Mouse (Mus musculus): ENCODE data around the gene Nr1h2.

The Nr1h2 gene

DNA sequence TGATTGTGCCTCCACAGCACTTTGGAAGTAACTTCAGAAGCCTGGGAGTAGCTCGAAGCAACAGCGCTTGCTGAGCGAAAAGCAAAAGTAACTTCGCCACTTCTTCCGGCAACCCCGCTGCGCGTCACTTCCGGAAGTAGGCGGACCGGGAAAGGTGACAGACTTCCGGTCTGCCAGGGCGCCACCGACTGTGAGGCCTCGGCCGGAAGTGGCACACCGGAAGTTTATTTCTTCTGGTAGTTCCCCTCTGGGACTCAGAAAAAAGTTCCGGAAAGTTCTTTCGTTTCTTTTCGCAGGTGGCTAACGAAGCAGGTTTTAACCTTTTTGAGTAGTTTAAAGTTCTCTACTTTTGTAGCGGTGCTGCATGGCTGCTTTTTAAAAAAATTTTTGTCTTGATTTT is at the start of gene Nr1h2:
TSS of gene Nr1h2 (minus strand) at position 126 of the 400 bp plus-strand sequence.
- peak; percentile 94 for DNase-seq

DNA sequence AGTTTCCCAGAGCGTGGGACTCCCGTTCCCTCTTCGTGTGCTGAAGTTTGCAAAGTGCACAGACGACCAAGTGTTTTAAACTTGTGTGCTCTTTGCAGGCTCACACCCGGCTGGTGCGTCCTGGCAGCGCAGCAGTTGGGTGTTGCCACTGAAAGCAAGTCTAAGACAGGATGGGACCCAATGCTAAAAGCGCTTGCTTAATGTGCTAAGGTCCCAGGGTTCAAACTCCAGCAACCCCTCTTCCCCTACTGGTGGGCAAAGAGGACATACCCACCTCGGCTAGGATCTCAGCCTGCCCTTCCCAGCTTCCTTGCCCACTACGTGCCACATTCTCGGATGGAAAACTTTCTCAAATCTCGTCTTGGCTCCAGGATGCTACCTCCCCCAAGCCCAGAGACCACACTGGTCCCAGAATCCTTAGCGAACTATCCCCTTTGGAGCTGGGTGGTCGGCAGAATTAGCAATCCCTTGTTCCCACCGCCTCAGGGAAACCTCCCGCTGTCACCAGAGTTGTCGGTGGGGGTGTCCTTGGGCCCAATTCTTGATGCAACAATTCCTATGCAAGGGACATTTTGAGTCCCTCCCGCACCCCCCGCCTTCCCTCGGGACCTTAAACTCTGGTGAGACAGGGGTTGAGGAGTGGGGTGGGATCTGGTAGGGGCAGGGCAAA is 49.6 kb upstream of the Nr1h2 start:
- no peak for DNase-seq

DNA sequence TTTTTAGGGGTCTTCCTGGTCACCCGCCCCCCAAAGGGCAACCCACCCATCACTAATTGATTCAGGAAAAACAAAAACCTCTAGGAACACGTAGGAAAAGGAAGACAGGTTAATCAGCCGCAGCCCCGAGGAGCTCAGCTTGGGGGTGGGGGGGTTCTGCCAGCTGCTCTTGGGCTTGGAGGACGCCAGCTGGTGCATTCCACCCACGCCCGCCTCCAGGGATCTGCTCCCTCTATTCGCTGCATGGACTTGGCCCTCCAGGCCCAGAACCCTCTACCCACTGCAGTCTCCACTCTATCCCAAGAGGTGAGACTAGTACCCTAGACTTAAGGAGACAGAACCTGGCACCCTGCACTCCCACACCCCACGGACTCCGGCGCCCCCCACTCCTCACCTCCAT is 48.7 kb upstream of the Nr1h2 start:
- peak; percentile 76 for DNase-seq

DNA sequence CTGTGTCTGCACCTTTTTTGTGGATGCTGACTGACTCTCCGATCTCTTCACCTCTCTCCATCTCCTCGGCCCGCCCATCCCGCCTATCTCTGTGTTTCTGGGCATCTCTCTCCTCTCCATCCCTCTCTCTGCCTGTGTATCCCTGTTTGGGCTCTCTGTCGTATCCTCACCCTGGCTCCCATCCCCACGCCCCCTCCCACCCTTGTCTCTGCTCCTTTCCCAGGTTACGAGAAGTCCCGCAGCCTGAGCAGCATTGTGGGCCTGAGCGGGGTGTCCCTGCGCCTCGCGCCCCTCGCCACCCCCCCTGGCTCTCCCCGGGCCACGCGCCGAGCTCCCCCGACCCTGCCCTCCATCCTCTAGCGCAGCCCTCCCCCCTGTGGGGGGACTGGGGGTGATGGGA is 47.9 kb upstream of the Nr1h2 start:
- DNase-seq, result no peak

DNA sequence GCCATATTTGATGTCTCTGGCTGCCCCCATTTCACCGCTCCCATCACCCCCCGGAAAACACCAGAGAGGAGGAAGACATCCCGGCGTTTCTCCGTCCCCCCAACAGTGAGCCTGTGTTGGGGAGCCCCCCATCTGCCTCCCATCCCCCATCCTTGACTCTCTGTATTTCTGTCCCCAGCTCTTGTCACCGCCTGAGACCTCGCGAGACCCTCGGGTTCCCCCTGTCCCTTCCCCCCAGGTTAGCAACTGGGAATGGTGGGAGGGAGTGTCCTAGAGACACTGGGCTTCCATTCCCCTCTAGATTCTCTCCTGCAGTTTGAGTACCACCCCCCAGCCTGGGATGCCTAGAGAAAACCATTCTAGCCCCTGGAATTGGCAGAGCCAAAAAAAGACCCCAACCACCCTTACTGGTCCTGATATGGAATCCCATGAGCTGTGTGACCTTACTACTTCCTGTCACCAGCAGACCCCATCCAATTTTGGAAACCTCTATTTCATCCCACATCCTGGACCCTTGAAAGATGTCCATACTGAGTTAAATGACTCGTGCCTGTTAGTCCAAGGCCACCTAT is 47.0 kb upstream of the Nr1h2 start:
- no peak for DNase-seq

DNA sequence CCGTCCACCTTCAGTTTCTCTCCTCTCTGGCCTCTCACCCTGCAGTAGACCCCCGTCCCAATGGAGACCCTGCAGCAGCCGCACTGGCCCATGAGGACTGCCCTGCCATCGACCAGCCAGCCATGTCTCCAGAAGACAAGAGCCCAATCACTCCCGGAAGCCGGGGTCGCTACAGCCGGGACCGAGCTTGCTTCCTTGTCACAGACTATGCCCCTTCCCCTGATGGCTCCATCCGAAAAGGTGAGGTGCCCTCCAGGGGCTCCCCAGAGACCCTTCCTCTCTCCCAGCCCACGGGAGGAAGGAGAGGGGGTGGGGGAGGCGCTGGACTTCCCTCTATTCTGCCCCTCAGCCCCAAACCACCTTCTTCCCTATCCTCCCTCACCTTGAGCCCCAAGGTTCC is 44.6 kb upstream of the Nr1h2 start:
- no peak for DNase-seq

DNA sequence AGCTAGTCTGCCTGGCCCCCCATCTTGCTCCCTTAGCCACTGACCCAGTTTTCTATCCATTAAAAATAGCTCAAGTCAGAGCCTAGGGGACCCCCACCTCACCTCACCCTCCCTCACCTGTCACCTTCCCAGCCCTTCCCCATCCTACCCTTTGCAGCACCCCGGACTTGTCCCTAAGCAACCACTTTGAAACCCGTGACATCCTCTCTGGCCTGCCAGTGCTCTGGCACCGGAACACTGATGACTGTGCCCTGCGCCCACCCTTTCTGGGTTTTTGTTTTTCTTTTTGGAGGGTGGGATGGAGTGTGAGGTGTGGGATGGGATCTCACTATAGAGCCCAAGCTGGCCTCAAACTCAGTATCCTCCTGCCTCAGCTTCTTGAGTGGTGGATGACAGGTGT is 43.9 kb upstream of the Nr1h2 start:
- DNase-seq, result no peak

DNA sequence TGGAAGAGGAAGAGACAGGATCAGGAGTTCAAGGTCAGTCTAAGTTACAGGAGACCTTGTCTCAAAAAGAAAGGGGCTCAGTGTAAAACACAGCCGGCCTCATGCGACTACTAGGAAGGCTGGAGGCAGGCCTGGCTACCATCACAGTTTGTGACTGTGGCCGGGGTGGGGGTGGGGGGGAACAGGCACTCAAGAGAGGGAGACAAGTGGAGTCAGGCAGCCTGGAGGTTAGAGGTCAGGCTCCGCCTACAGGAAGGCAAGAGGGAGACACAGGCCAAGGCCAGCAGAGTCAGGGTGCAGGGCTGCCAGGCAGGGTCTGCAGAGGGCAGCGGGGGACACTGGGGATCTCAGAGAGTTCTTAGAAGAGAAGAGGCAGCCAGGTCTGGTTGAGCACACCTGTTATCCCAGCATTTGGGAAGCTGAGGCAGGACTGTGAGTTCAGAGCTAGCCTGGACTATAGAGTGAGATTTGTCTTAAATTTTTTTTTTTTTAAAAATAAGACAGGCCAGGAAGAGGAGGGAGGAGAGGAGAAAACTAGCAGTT is 43.3 kb upstream of the Nr1h2 start:
- DNase-seq, result no peak

DNA sequence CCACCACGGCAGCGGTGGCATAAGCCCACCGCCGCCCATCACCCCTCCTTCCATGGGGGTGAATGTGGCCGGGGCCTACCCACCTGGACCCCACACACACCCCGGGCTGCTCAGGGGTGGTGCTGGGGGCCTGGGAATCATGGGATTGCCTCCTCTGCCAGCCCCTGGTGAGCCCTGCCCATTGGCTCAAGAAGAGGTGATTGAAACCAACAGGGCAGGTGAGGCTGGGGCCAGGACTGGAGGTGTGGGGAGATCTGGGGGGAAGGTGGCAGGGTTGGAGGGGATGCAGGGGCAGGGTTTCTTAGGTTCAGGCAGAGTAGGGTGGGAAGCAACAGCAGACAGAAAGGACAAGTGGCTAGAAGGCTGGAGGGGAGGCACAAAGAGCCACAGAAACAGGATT is 42.3 kb upstream of the Nr1h2 start:
- DNase-seq, result no peak

DNA sequence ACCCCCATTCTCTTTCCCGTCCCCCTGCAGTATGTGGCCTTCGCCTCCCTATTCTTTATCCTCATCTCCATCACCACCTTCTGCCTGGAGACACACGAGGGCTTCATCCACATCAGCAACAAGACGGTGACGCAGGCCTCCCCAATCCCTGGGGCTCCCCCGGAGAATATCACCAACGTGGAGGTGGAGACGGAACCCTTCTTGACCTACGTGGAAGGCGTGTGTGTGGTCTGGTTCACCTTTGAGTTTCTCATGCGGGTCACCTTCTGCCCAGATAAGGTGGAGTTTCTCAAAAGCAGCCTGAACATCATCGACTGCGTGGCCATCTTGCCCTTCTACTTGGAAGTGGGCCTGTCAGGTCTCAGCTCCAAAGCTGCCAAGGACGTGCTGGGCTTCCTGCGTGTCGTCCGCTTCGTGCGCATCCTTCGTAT is 41.4 kb upstream of the Nr1h2 start:
- DNase-seq, result no peak

DNA sequence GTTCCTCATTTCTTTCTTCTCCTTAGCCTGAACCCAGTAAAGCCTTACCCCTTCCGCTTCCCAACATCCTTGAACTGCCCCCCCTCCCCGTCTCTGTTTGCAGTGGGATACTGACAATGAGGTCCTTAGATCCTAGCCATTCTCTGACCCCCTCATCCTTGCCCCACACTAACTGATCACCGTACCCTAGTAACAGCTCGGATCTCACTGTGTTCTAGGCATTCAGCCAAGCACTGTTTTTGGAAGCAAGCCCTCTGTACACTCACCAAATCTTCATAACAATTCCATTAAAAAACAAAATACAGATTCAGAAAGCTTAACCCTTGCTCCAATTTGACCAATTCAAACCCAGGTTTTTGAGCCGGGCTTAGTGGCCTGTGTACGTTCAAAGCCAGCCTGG is 40.5 kb upstream of the Nr1h2 start:
- no peak for DNase-seq

DNA sequence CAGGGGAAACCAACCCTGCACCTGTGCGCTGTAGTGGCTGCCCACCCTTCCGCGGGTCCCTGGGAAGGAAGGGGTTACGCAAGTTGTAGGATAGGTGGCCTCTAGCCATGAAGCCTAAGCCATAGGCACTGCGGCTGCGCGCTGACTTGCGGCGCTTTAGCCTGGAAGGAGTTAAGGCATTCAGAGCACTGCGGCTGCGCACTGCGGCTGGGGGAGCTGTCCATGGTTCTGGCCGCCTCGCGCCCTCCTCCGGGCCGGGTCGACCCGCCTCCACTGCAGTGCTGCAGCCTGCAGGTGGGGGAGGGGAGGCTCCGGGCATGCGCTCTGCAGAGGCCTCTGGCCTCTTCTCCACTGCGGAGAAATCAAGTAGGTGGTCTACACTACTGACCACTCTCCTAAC is 40.0 kb upstream of the Nr1h2 start:
- DNase-seq, result peak; percentile 90

DNA sequence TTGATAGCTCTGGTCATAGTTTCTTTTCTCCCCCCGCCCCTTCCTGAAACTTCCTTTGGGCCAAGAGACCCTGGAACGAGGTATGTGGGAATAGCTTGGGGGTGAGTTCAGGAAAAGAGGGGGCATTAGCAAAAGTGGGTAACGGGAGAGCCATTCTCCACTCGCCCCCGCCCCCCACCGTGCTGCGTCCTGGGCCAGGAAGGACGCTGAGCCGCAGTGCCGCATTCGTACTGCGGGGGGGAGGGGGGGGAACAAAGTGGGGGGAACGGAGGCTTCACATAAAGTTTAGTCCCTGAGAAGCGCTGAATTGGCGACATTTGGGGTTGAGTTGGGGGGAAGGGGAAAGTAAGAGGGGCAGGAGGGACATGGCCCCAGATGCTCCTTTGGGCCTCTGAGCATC is 39.3 kb upstream of the Nr1h2 start:
- no peak for DNase-seq

DNA sequence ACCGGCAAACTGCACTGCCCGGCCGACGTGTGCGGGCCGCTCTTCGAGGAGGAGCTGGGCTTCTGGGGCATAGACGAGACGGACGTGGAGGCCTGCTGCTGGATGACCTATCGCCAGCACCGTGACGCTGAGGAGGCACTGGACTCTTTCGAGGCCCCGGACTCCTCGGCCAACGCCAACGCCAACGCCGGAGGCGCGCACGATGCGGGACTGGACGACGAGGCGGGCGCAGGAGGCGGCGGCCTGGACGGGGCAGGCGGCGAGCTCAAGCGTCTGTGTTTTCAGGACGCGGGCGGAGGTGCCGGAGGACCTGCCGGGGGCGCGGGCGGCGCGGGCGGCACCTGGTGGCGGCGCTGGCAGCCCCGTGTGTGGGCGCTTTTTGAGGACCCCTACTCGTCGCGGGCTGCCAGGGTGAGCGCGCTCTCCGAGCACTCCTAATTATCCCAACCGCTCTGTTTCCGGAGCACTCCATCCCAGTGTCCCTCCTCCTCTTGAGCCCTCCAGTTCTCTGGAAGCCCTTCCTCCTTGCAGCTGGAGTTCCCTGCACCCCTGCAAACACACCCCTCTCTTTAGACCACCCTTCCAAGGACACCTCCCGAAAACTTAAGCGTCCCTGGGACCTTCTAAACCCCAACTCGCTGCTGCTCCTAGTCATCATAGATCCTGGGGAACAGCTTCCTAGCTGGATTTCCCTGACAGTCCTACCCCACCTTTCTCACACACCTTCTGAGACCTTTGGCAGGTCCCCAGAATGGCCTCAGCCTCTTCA is 37.8 kb upstream of the Nr1h2 start:
- DNase-seq, result no peak

DNA sequence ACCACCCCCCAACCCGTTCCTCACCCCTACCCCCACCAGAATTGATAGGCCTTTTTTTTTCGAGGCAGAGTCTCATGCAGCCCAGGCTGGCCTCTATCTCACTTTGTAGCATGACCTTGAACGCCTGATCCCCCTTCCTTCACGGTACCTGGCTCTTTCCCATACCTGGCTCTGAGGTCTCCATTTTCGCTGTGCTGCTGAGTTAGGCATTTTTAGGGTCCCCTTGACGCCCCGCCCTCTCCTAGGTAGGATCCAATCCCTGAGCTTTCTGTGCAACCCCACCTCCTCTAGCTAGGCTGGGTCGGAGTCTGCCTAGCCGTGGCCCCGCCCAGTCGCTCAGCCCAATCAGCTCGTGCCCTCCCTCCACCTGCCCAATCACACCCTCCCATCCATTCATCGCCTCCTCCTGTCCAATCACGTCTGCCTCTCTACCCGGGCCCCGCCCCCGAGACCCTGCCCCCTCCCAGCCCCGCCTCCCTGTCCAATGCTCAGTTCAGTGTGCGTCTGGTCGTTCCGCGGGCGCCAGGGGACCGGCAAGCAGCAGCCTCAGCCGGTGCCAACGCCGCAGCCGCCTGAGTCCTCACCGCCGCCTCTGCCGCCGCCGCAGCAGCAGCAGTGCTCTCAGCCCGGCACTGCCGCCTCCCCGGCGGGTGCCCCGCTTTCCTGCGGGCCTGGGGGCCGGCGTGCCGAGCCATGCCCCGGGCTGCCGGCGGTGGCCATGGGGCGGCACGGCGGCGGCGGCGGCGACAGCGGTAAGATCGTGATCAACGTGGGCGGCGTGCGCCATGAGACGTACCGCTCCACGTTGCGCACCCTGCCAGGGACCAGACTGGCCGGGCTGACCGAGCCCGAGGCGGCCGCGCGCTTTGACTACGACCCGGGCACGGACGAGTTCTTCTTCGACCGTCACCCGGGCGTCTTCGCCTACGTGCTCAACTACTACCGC is 36.9 kb upstream of the Nr1h2 start, which contains the start of gene Kcnc3:
TSS of gene Kcnc3 (plus strand) at position 263 of the 946 bp plus-strand sequence.
- DNase-seq, result peak; percentile 91

DNA sequence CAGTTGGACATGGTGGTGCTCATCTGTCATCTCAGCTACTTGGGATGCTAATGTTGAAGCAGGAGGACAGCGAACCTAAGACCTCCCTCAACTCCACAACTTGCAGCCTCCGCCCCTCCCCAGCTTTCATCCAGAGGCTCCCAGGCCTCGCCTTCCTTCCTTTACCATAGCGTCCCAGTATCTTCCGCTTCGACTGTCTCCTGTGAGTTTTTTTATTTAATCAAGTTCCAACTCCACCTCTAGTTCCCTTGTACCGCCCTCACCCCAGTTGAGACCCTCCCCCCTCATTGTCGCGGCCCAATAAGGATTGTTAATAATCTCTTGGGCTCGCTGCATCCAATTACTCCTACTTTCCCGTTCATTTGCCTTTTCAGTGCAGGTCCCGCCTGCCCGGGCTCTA is 36.2 kb upstream of the Nr1h2 start:
- DNase-seq, result no peak

DNA sequence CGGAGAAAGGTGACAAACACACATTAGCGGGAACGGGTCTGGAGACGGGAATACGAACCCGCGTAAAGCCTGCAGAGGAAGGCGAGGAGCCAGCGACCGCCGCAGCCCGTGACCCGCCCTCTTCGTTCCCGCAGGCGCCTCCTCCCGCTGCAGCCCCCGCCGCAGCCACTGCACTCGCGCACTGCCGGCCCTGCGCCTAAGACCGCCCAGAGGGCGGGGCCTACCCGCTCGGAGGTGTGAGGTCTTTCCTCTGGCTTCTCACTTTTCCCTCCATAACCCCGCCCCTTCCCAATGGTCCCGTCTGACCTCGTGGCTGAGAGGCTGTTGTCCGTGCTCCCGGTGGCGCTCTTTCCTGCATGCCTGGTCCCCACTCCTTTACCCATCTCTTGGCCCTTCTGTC is 35.4 kb upstream of the Nr1h2 start:
- peak; percentile 73 for DNase-seq

DNA sequence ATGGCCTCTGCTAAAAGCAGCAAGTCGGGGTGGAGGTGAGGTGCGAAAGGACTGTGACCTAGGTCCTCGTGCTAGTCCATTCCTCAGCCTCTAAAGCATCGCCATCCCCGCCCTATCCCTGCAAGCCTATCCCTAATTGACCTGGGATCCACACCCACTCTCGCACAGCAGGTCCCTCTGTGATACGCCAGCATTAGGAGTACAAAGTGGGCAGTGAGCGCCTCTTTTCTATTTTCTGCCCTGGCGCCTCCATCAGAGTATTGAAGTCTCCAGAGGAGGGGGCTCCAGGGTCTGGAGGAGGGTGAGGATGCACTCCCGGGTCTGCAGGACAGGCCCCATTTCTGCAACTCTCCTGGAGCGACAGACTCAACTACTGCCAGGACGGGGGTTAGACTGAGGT is 34.6 kb upstream of the Nr1h2 start:
- no peak for DNase-seq

DNA sequence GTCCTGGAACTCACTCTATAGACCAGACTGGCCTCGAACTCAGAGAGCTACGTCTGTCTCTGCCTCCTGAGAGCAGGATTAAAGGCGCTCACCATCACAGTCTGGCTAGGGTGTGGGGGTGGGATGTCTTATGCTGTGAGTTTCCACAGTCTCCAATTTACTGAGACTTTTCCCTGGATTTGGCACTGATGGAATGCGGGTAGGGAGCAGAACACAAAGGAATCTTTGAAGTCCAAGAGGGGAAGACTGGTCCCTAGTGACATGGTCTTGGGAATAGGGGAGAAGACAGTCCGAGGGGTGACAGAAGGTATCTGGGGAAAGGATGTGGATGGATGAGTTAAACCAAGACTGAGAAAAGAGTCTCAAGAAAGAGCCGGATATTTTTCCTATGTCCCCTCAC is 33.9 kb upstream of the Nr1h2 start:
- DNase-seq, result no peak

DNA sequence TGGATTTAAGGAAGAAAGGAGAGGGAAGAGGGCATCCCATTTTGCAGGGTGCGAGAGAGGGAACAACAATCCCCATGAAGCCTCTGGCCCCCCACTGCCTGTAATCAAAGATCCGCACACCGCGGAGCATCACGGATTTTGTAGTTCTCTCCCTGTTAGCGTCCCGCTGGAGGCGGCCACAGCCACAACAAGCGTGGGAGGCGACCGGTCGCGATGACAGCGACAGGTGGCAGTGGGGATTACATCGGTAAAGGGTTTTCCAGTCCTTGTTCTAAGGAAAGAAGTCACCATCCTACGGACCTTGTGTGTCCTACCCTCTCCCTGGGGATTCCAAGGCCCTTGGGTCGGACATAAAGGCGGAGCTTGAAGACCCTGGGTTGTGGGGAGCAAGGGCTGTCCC is 33.2 kb upstream of the Nr1h2 start:
- DNase-seq, result peak; percentile 81

DNA sequence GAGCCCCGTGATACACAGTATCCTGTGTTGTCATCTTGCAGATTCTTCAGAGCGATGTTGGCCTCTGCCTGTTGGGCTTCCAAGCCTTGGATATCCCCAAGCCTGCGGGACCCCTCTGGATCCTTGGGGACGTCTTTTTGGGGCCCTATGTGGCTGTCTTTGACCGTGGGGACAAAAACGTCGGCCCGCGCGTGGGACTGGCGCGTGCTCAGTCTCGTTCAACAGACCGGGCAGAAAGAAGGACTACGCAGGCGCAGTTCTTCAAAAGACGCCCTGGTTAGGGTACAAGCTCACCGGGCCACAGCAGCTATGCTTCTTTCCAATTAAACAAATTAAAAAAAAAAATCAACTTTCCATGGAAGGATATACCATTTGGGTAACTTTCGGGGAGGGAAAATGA is 32.8 kb upstream of the Nr1h2 start:
- DNase-seq, result peak; percentile 69

DNA sequence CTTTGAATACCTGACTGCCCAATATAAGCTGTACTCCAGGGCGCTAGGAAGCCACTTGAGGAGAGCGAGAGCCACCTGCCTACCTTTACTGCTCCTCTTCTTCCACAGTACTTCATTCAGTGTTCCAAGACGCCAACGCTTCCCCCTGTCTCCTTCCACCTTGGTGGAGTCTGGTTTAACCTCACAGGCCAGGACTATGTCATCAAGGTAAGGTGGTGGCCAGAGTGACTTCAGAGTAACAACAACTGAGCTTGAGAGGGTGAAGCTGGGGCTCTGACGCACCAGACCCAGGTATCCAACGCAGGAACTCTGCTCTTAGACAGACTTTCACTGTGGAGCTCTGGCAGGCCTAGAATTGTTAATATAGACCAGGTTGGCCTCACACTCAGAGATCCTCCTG is 31.9 kb upstream of the Nr1h2 start:
- DNase-seq, result no peak

DNA sequence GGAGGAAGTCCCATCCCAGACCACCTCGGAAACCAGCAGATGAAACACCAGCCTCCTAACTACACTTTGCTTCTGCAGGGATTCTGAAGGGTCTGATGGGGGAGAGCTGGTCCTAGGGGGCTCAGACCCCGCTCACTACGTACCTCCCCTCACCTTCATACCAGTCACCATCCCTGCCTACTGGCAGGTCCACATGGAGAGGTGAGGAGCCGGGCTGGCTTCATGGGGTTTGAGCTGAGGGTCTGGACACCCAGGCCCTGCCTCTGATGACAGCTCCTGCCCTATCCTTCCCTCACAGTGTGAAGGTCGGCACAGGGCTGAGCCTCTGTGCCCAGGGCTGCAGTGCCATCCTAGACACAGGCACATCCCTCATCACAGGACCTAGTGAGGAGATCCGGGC is 31.2 kb upstream of the Nr1h2 start:
- DNase-seq, result no peak

Data from right cerebral cortex, postnatal 14 days (tissue).